Mouse (Mus musculus): ENCODE results near the gene Samd13. TPM values are rescaled to one million over a fixed set of nuclear protein-coding genes. Genes with fewer than 3 reads are reported as not detected.

Samd13 gene
- polyA plus RNA-seq, 1 experiment from 2014 or later: 0.61 TPM

DNA sequence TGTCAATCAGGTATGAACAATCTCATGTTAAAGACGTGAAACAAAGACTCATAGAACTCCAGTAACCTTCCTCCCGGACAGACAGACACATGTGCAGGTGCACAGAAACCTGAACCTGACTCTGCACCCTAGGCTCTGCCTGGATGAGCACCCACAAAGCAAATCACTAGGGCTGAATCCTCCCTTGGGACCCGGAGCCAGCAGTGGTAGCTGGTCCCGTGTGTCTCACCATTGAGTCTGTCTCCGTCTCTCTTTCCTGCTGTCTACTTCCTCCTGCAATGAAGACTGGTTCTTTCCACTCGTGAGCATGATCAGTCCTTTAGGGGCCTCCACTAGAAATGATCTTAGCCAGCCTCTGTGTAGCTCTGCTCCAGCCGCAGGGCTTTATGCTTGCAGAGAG is 23.5 kb downstream of the Samd13 start:
- no peak overlapping the region for H3K4me2 ChIP-seq
- no peak overlapping the region for H3K27ac ChIP-seq (replicated peaks)
- no peak for ATAC-seq (ENCODE audit: low read depth)
- no peak overlapping the region for H3K9ac ChIP-seq
- no peak overlapping the region for H3K4me3 ChIP-seq
- H3K27me3 ChIP-seq: no peaks in the 10 kb centered on the region
- WGBS: 78% methylated on average over 7 of the region's 7 CpGs
- H3K36me3 ChIP-seq: no peaks in the 10 kb centered on the region
- H3K4me1 ChIP-seq (replicated peaks): no peaks in the 10 kb centered on the region
- H3K9me3 ChIP-seq: no peaks in the 10 kb centered on the region

GRCm38 (mm10) chr3:146661001-146661400 is 24.4 kb downstream of the Samd13 start:
- Histone ChIP-seq H3K27me3 (no peaks in the 10 kb centered on the region), H3K9me3 (no peaks in the 10 kb centered on the region), H3K27ac (replicated peaks) (no peak overlapping the region), H3K9ac (no peak overlapping the region), H3K4me2 (no peak overlapping the region), H3K36me3 (no peaks in the 10 kb centered on the region), H3K4me1 (replicated peaks) (no peaks in the 10 kb centered on the region), H3K4me3 (no peak overlapping the region)
- 80% methylated on average over 6 of the region's 6 CpGs for WGBS
- ATAC-seq (ENCODE audit: low read depth): no peak

- Histone ChIP-seq H3K27me3 (no peaks in the 10 kb centered on the region), H3K4me3 (no peak overlapping the region), H3K4me2 (no peak overlapping the region), H3K9me3 (no peaks in the 10 kb centered on the region), H3K4me1 (replicated peaks) (no peaks in the 10 kb centered on the region), H3K9ac (no peak overlapping the region), H3K27ac (replicated peaks) (no peak overlapping the region), H3K36me3 (no peaks in the 10 kb centered on the region)
- 95% methylated on average over 5 of the region's 5 CpGs for WGBS
- no peak for ATAC-seq (ENCODE audit: low read depth)
Observed at GRCm38 (mm10) chr3:146659321-146659720, 26.1 kb downstream of the Samd13 start.

- no peak for ATAC-seq (ENCODE audit: low read depth)
- no peaks in the 10 kb centered on the region for H3K9me3 ChIP-seq
- 83% methylated on average over 1 of the region's 1 CpGs for WGBS
- H3K27me3 ChIP-seq: no peaks in the 10 kb centered on the region
- no peak overlapping the region for H3K9ac ChIP-seq
- H3K27ac ChIP-seq (replicated peaks): no peak overlapping the region
- no peak overlapping the region for H3K4me2 ChIP-seq
- H3K36me3 ChIP-seq: no peaks in the 10 kb centered on the region
- H3K4me1 ChIP-seq (replicated peaks): no peaks in the 10 kb centered on the region
- no peak overlapping the region for H3K4me3 ChIP-seq
Observed at GRCm38 (mm10) chr3:146658061-146658639, 27.2 kb downstream of the Samd13 start.

DNA sequence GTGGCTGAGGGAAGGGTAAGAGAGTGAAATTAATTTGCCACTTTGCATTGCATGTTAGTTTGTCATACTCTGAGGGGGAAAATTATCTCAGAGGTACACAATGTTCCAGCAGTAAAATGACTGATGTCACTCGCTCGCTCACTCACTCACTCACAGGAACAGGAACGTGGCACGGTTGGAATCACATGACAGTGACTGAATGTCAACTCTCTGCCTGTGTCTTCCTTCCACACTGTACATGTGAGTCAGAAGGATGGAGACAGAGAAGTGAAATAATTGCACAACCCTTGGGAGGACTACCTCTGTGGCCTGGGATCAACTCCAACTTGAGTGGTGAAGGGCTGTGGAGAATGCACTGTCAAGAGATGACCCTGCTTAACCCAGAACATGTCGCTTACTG is 28.0 kb downstream of the Samd13 start:
- Histone ChIP-seq H3K36me3 (no peaks in the 10 kb centered on the region), H3K9ac (no peak overlapping the region), H3K27me3 (no peaks in the 10 kb centered on the region), H3K27ac (replicated peaks) (no peak overlapping the region), H3K4me1 (replicated peaks) (no peaks in the 10 kb centered on the region), H3K4me2 (no peak overlapping the region), H3K4me3 (no peak overlapping the region), H3K9me3 (no peaks in the 10 kb centered on the region)
- WGBS: 89% methylated on average over 5 of the region's 5 CpGs
- no peak for ATAC-seq (ENCODE audit: low read depth)

DNA sequence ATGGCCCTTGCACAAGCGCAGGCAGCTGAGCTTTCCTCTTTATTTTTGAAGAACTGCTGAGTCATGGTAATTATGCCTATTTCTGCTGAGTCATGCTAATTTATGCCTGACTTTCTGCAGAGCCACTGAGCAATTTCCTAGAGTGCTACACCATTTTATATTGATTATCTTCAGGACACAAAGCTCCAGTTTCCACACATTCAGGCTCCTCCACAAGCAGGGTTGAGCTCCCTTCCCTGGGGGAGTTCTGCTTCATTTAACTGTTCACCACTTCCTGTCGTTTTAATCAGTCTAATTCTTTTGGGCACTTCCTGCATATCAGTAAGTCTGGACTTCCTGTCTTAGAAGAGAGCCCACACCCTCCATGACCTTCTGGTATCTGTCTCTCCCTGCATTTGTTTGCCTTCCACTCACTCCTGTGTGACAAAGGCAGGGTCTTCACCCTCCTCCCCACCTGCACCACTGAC is 30.2 kb downstream of the Samd13 start:
- WGBS: 81% methylated on average over 2 of the region's 2 CpGs
- H3K4me2 ChIP-seq: no peak overlapping the region

GRCm38 (mm10) chr3:146653692-146654091 is 31.7 kb downstream of the Samd13 start:
- no peak overlapping the region for H3K27ac ChIP-seq (replicated peaks)
- no peaks in the 10 kb centered on the region for H3K36me3 ChIP-seq
- no peaks in the 10 kb centered on the region for H3K9me3 ChIP-seq
- no peaks in the 10 kb centered on the region for H3K27me3 ChIP-seq
- no peaks in the 10 kb centered on the region for H3K4me1 ChIP-seq (replicated peaks)
- H3K4me2 ChIP-seq: no peak overlapping the region
- 78% methylated on average over 6 of the region's 6 CpGs for WGBS
- H3K4me3 ChIP-seq: no peak overlapping the region
- H3K9ac ChIP-seq: no peak overlapping the region
- ATAC-seq (ENCODE audit: low read depth): no peak

More for the DNA sequence above, 30.2 kb downstream of the Samd13 start:
- no peak overlapping the region for H3K4me3 ChIP-seq
- H3K9ac ChIP-seq: no peak overlapping the region
- no peak overlapping the region for H3K27ac ChIP-seq (replicated peaks)
- no peaks in the 10 kb centered on the region for H3K4me1 ChIP-seq (replicated peaks)
- no peaks in the 10 kb centered on the region for H3K36me3 ChIP-seq
- no peaks in the 10 kb centered on the region for H3K27me3 ChIP-seq
- no peak for ATAC-seq (ENCODE audit: low read depth)
- no peaks in the 10 kb centered on the region for H3K9me3 ChIP-seq

DNA sequence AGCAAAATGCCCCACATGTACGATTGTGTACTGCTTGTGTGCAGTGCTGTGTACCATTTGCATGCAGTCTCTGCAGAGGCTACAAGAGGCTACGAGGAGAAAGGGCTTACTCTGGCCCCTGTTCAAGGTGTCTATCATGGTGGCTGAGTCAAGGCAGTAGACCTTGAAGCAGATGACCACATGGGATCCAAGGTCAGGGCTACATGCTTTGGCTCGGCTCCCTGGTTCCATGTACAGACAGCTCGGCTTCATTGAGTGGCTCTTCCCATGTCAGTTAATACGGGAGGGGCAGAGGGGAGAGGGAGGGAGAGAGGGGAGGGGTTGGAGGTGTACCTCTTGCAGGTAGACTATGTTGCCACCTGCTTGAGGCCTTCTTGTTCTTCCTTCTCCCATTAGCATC is 33.0 kb downstream of the Samd13 start:
- Histone ChIP-seq H3K4me2 (no peak overlapping the region), H3K4me3 (no peak overlapping the region), H3K36me3 (no peaks in the 10 kb centered on the region), H3K27ac (replicated peaks) (no peak overlapping the region), H3K9me3 (no peaks in the 10 kb centered on the region), H3K9ac (no peak overlapping the region), H3K4me1 (replicated peaks) (no peaks in the 10 kb centered on the region), H3K27me3 (no peaks in the 10 kb centered on the region)
- 92% methylated on average over 5 of the region's 5 CpGs for WGBS
- ATAC-seq (ENCODE audit: low read depth): no peak

DNA sequence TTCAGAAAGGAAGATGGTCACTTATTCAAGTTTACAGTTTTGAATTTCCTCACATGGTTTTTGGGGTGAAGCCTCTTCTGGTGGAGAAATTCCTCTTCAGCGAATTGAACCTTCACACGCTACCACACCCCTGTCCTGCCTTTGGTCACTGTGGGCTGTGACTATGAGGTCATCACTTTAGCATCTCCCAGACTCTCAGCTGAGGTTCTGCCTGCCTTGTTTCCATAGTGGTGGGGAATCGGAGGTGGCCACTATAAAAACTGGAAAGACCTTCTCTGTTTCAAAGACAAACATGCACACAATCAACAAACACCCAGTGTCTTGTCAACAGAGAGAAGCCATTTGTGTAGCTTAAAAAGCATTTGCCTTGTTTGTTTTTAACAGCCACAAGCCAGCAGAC is 34.2 kb downstream of the Samd13 start, which contains the start of gene 4930503B20Rik:
TSS of gene 4930503B20Rik (minus strand) at position 101 of the 400 bp plus-strand sequence.
- no peak for ATAC-seq (ENCODE audit: low read depth)
- Histone ChIP-seq H3K4me2 (no peak within 1 kb of the TSS), H3K27ac (replicated peaks) (no peak within 1 kb of the TSS), H3K4me1 (replicated peaks) (no peaks in the 10 kb centered on the region), H3K4me3 (no peak within 1 kb of the TSS), H3K9me3 (no peaks in the 10 kb centered on the region), H3K9ac (no peak within 1 kb of the TSS), H3K36me3 (no peaks in the 10 kb centered on the region), H3K27me3 (no peaks in the 10 kb centered on the region)
- 90% methylated on average over 3 of the region's 3 CpGs for WGBS

DNA sequence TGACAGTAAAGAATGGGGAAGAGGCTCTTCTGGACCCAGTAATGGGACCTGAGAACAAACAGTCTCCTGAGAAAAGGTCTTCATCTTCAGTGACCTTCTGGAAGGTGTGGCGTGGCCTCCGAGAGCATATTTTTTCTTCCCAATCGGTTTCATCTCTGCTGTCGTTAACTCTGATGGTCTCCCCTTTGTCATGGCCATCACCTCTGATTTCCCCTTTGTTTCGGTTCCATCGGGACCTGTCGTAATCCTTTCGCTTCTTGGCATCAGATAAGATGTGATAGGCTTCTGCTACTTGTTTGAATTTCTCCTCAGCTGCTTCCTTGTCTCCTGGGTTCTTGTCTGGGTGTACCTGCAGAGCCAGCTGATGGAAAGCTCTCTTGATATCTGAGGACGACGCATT is 34.7 kb downstream of the Samd13 start:
- WGBS: 91% methylated on average over 10 of the region's 10 CpGs
- Histone ChIP-seq H3K27me3 (no peaks in the 10 kb centered on the region), H3K36me3 (no peaks in the 10 kb centered on the region), H3K4me1 (replicated peaks) (no peaks in the 10 kb centered on the region), H3K9me3 (no peaks in the 10 kb centered on the region), H3K9ac (no peak overlapping the region), H3K4me2 (no peak overlapping the region), H3K27ac (replicated peaks) (no peak overlapping the region), H3K4me3 (no peak overlapping the region)
- no peak for ATAC-seq (ENCODE audit: low read depth)

- Histone ChIP-seq H3K36me3 (no peaks in the 10 kb centered on the region), H3K27me3 (no peaks in the 10 kb centered on the region), H3K9me3 (no peaks in the 10 kb centered on the region), H3K4me1 (replicated peaks) (no peaks in the 10 kb centered on the region), H3K27ac (replicated peaks) (no peak overlapping the region), H3K9ac (no peak overlapping the region), H3K4me3 (no peak overlapping the region), H3K4me2 (no peak overlapping the region)
- no peak for ATAC-seq (ENCODE audit: low read depth)
- WGBS: 77% methylated on average over 10 of the region's 10 CpGs
Observed at GRCm38 (mm10) chr3:146649311-146649894, 36.0 kb downstream of the Samd13 start.

- 53% methylated on average over 4 of the region's 4 CpGs for WGBS
- ATAC-seq (ENCODE audit: low read depth): no peak
Observed at GRCm38 (mm10) chr3:146641818-146642427, 43.5 kb downstream of the Samd13 start.

More at GRCm38 (mm10) chr3:146641818-146642427, 43.5 kb downstream of the Samd13 start:
- Histone ChIP-seq H3K27ac (replicated peaks) (0 out of 2 replicates have a peak overlapping the region, but pooled peaks have one; percentile 18), H3K9ac (no peak overlapping the region), H3K4me1 (replicated peaks) (no peaks in the 10 kb centered on the region), H3K9me3 (no peaks in the 10 kb centered on the region), H3K4me3 (no peak overlapping the region), H3K36me3 (no peaks in the 10 kb centered on the region), H3K27me3 (no peaks in the 10 kb centered on the region), H3K4me2 (no peak overlapping the region)
